Mouse (Mus musculus) C2C12 (cell line): Measurements from ENCODE around the gene Dcaf12. TPM values are rescaled to one million over a fixed set of nuclear protein-coding genes. Genes with fewer than 3 reads are reported as not detected.

Source experiments
- H3K27me3 ChIP-seq: one replicate; pipeline ENCODE4 v1.6.1; 2011; ENCODE audit not compliant: control insufficient read depth, insufficient read depth, insufficient read length
- H3K36me3 ChIP-seq: one replicate; pipeline ENCODE4 v1.6.1; 2011; ENCODE audit not compliant: control insufficient read depth, insufficient read depth
- H3K4me3 ChIP-seq: one replicate; pipeline ENCODE4 v1.5.1; 2011; ENCODE audit warnings: mild to moderate bottlenecking, control low read depth; ENCODE audit not compliant: poor library complexity, insufficient read depth, severe bottlenecking
- H3K79me2 ChIP-seq: one replicate; pipeline ENCODE4 v1.6.1; 2011; ENCODE audit not compliant: control insufficient read depth, insufficient read depth
- H3K79me3 ChIP-seq: one replicate; pipeline ENCODE4 v1.6.1; 2011; ENCODE audit warnings: low read depth, control low read depth
- H3ac ChIP-seq: one replicate; pipeline ENCODE3; 2011; ENCODE audit warnings: low read depth; ENCODE audit not compliant: control insufficient read depth, insufficient read length
- CEBPB ChIP-seq: IDR thresholded peaks from one replicate; pipeline ENCODE4 v1.6.1; 2011; ENCODE audit warnings: low read depth, mild to moderate bottlenecking, control low read depth, moderate library complexity
- CTCF ChIP-seq: IDR thresholded peaks from one replicate; pipeline ENCODE4 v1.5.1; 2011; ENCODE audit not compliant: control insufficient read depth, insufficient read depth, insufficient read length
- FOSL1 ChIP-seq: IDR thresholded peaks from one replicate; pipeline ENCODE4 v1.8.0; 2011; ENCODE audit warnings: mild to moderate bottlenecking, low read length; ENCODE audit not compliant: poor library complexity, insufficient read depth, severe bottlenecking
- MAX ChIP-seq: IDR thresholded peaks from one replicate; pipeline ENCODE4 v1.6.1; 2011; ENCODE audit warnings: mild to moderate bottlenecking, control low read depth
- MYOD1 ChIP-seq: IDR thresholded peaks from one replicate; pipeline ENCODE4 v1.6.1; 2011; ENCODE audit warnings: low read depth; ENCODE audit not compliant: control insufficient read depth, insufficient read length
- MYOG ChIP-seq: IDR thresholded peaks from one replicate; pipeline ENCODE4 v1.6.1; 2011; ENCODE audit not compliant: control insufficient read depth, insufficient read length; ENCODE audit errors: extremely low read depth
- USF1 ChIP-seq: IDR thresholded peaks from one replicate; pipeline ENCODE4 v1.6.1; 2011; ENCODE audit warnings: low read depth, mild to moderate bottlenecking, control low read depth, moderate library complexity
- polyA plus RNA-seq: library from polyadenylated mRNA; unstranded; fragments of >200 nt; fragmentation: generic; extraction: Trizol; gene quantifications from one replicate; pipeline ENCODE4 v1.2.1, GENCODE M21; 2012; ENCODE audit warnings: missing spikeins

Gene Dcaf12
- polyA plus RNA-seq, 1 experiment: 20.9 TPM

DNA sequence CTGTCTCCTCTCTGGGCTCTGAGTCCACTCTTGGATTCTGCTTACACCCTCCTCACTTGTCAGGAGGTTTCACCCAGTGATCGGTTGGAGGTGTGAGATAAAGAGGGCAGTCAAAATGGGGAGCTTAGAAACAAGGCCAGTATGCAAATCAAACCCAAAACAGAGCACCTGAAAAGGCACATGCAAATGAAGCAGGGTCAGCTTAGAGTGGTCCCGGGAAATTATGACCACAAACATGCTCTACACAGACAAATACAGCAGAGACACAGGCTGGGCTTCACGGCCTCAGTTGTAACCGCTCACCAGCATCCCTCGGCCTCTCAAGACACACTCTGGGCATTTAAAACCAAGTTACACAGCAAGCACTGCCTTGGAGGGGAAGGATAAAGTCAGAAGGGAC, 15.7 kb downstream of the Dcaf12 start:
- H3K36me3 ChIP-seq: peaks cover 95% of the 10 kb centered on the region
- H3K27me3 ChIP-seq: no peaks in the 10 kb centered on the region
- H3K4me3 ChIP-seq: no peak overlapping the region
- peaks cover 8% of the 10 kb centered on the region for H3K79me2 ChIP-seq
- H3ac ChIP-seq: no peak overlapping the region
- TF ChIP-seq CTCF (no peak), MYOG (no peak), MAX (no peak), MYOD1 (no peak), USF1 (no peak), CEBPB (no peak), FOSL1 (no peak)
- H3K79me3 ChIP-seq: peaks cover 1% of the 10 kb centered on the region

DNA sequence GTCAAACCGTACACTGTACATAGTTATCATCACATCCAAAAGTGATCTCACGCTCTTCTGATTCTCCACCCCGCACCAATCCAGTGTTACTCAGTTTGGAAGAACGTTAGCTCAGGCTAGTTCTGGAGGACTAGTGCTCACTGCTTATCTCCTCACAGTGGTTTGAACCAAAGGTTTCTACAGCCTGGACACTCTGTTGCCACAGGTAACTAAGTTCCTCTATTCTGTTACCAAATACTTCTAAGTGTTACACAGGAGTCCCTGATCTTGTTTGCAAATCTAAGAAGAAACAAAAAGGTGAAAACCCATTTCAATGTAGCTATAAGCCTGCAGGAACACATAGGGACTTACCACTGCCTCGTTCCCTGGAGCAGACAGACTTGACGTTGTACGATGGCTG, 18.7 kb downstream of the Dcaf12 start:
- H3ac ChIP-seq: no peak overlapping the region
- peaks cover 95% of the 10 kb centered on the region for H3K36me3 ChIP-seq
- no peak for TF ChIP-seq CEBPB
- TF ChIP-seq MAX: no peak
- TF ChIP-seq CTCF: no peak
- no peak for TF ChIP-seq FOSL1
- TF ChIP-seq MYOD1: no peak
- TF ChIP-seq USF1: no peak
- no peak for TF ChIP-seq MYOG
- H3K27me3 ChIP-seq: no peaks in the 10 kb centered on the region
- no peak overlapping the region for H3K4me3 ChIP-seq
- H3K79me3 ChIP-seq: no peaks in the 10 kb centered on the region
- H3K79me2 ChIP-seq: no peaks in the 10 kb centered on the region

DNA sequence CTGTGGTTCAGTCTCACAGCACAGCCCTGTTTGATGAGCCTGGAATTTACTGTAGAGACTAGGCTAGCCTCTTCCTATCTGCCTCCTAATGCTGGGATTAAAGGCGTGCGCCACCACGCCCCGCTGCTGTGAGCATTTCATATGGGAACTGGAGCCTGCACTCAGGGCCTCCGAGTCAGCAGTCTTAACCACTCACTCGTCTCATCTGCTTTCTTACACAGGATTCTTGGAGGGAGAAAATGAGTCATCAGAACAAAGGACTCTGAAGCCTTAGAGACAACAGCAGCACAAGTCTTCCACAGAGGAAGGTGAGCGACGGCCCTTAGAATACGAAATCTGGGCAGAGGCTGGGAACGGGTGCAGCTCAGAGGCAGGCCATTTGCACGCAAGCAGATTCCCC, 19.2 kb downstream of the Dcaf12 start:
- peaks cover 97% of the 10 kb centered on the region for H3K36me3 ChIP-seq
- no peaks in the 10 kb centered on the region for H3K27me3 ChIP-seq
- H3K4me3 ChIP-seq: no peak overlapping the region
- no peaks in the 10 kb centered on the region for H3K79me2 ChIP-seq
- H3K79me3 ChIP-seq: no peaks in the 10 kb centered on the region
- H3ac ChIP-seq: no peak overlapping the region
- TF ChIP-seq USF1 (no peak), MYOD1 (no peak), MAX (no peak), CTCF (no peak)

DNA sequence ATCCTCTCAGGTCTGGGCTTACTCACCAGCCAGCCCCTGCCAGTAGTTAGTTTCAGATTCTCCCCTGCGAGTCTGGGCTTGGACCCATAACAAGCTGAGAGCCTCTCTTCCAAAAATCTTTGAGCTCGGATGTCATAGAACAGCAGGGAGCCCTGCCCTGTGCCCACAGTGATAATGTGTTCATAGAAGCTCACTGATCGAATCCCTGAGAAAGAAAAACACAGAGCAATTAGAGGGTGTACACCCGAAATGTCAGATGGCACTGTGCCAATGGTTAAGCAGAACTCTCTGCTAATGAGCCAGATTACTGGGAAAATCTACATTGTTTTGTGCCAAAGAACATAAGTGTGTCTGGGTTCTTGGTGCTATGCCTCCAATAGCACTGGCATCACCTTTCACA, 20.8 kb downstream of the Dcaf12 start:
- Histone ChIP-seq H3K36me3 (peaks cover 88% of the 10 kb centered on the region), H3K79me3 (no peaks in the 10 kb centered on the region), H3K4me3 (no peak overlapping the region), H3K79me2 (no peaks in the 10 kb centered on the region), H3K27me3 (no peaks in the 10 kb centered on the region), H3ac (no peak overlapping the region)
- TF ChIP-seq MAX (no peak), MYOD1 (no peak), CEBPB (no peak), FOSL1 (no peak), MYOG (no peak), CTCF (no peak), USF1 (no peak)

DNA sequence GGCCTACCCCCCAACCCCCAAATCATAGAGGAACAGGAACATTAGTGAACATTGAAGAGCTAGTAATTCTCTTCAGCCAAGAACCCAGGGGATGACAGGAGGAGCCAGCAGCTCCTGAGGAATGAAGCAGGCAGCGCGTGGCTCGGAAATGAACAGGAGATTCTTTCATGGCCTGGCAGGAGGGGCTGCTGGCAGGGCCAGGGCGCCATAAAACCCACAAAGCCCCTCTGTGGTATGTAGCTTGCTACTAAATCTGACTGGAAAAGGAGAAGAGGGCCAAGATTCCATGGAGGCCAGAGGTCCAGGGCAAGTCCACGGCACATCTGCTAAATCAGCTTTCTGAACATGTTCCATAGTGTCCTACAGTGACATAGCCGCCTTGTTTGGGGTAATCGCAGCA, 24.9 kb downstream of the Dcaf12 start:
- Histone ChIP-seq H3K79me2 (no peaks in the 10 kb centered on the region), H3K79me3 (no peaks in the 10 kb centered on the region), H3K4me3 (no peak overlapping the region), H3K27me3 (no peaks in the 10 kb centered on the region), H3ac (no peak overlapping the region), H3K36me3 (peaks cover 51% of the 10 kb centered on the region)
- TF ChIP-seq CTCF: no peak
- TF ChIP-seq USF1: no peak
- TF ChIP-seq FOSL1: no peak
- no peak for TF ChIP-seq CEBPB
- TF ChIP-seq MYOG: no peak
- no peak for TF ChIP-seq MAX
- no peak for TF ChIP-seq MYOD1

DNA sequence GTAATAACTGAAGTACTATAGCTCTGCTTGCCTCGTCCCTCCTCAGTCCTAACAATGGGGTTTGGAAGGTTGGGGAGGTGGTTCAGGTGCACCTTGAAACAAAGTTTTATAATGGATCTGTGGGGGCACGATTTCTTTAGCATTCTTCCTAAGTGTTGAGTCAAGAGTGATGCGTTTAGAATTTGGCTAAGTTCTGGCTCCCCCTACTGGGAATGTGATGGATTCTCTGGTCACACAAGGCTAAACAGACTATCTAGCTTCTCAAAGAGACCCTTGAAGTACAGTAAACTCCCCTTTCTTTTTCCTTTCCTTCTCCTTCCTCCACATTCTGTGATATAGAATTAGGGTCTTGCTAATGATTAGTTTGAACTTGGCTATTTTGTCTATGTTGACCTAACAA, 28.3 kb downstream of the Dcaf12 start:
- Histone ChIP-seq H3ac (no peak overlapping the region), H3K4me3 (no peak overlapping the region), H3K79me2 (no peaks in the 10 kb centered on the region), H3K27me3 (no peaks in the 10 kb centered on the region), H3K36me3 (peaks cover 17% of the 10 kb centered on the region), H3K79me3 (no peaks in the 10 kb centered on the region)
- TF ChIP-seq CTCF (peak; percentile 13), FOSL1 (no peak)

DNA sequence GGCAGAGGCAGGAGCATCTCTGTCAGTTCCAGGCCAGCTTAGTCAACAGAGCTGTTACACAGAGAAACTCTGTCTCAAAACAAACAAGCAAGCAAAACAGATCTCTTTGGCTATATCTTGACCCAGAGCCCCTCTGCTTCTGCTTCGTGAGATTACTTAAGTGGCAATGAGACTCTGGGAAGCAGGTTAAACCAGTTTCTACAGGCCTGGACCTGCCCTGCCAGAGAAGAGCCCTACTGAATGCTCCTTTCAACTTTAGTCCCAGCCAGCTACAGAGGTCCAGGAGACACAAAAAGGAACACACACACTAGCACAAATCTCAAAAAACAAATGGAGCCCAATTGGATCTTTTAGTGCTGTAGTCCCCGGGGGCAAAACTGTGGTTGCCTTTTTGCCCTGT, 30.6 kb downstream of the Dcaf12 start:
- no peaks in the 10 kb centered on the region for H3K36me3 ChIP-seq
- no peaks in the 10 kb centered on the region for H3K79me3 ChIP-seq
- H3K79me2 ChIP-seq: no peaks in the 10 kb centered on the region
- no peak overlapping the region for H3K4me3 ChIP-seq
- no peaks in the 10 kb centered on the region for H3K27me3 ChIP-seq
- TF ChIP-seq CTCF (no peak), FOSL1 (no peak), MYOG (no peak), MYOD1 (no peak), CEBPB (no peak), USF1 (no peak), MAX (no peak)
- no peak overlapping the region for H3ac ChIP-seq
